Mouse (Mus musculus) olfactory bulb, adult 2 months (tissue): Measurements from ENCODE around the gene Tom1.

Experiments
- CTCF ChIP-seq: fragments of 200-500 bp; IDR thresholded peaks from 2 replicates; pipeline ENCODE4 v1.5.1; 2012; ENCODE audit warnings: low read depth, mild to moderate bottlenecking, low read length, moderate library complexity; ENCODE audit not compliant: insufficient read depth
- POLR2A ChIP-seq: fragments of 200-500 bp; IDR thresholded peaks from 2 replicates; pipeline ENCODE4 v1.6.1; 2012; ENCODE audit warnings: mild to moderate bottlenecking, low read depth, low read length, moderate library complexity; ENCODE audit not compliant: insufficient read depth

DNA sequence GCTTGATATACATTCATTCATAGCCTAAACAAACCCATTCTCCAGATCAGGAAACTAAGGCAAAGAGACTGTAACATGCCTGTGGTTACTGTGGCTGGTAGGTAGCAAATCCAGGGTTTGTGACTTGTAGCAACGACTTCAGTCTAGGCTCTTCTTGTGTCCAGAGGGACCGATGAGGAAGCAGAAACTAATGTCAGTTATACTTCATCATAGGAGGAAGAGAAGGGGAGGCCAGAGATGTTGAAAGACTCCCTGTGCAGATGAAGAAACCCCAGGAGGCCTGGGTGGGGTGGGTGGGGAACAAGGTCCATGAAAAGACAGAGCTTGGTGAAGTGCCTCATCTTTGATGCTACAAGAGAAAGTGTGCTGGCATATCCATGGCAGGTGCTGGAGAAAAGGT lies 22.2 kb downstream of the Tom1 start:
- no peak for TF ChIP-seq CTCF
- TF ChIP-seq POLR2A: no peak
